Mouse (Mus musculus): ENCODE results near the gene Fcrla. TPM values are rescaled to one million over a fixed set of nuclear protein-coding genes. Genes with fewer than 3 reads are reported as not detected.

Gene Fcrla
- total RNA-seq, 1 experiment: not detected

- H3K9me3 ChIP-seq (ENCODE audit: control insufficient read depth, insufficient read depth, low read depth, low read length): no peaks in the 10 kb centered on the region
- TF ChIP-seq MAFK (IDR thresholded peaks at IDR 0.05; ENCODE audit: insufficient read depth, low read depth, low read length) (no peak), CHD2 (IDR thresholded peaks at IDR 0.05; ENCODE audit: low read depth, low read length) (no peak), ZNF384 (IDR thresholded peaks at IDR 0.05; ENCODE audit: low read depth, low read length) (no peak), ZC3H11A (IDR thresholded peaks at IDR 0.05; ENCODE audit: borderline replicate concordance, low read depth, low read length) (no peak), HCFC1 (IDR thresholded peaks at IDR 0.05; ENCODE audit: borderline replicate concordance, insufficient read depth, low read length) (no peak)
- no peak overlapping the region for H3K27ac ChIP-seq (ENCODE audit: insufficient read depth, low read depth, low read length, poor library complexity, severe bottlenecking)
- H3K36me3 ChIP-seq (ENCODE audit: control insufficient read depth, insufficient read depth, low read length, poor library complexity, severe bottlenecking): no peaks in the 10 kb centered on the region
- no peak for DNase-seq (ENCODE audit: low read depth, low spot score)
- in situ Hi-C loops (cut with MboI; ENCODE audit: low sequenced_read_pairs in 2 of 2, unreplicated experiment in 2 of 2): no loop called here
- no peak overlapping the region; the same call in 1 of the 2 replicates for H3K9ac ChIP-seq (ENCODE audit: insufficient read depth, low read depth, low read length, poor library complexity, severe bottlenecking)
- H3K4me1 ChIP-seq (ENCODE audit: control insufficient read depth in 2 of 2, insufficient read depth in 2 of 2, low read length in 2 of 2, poor library complexity in 1 of 2): peaks cover 2 to 4% of the 10 kb centered on the region in 2 experiments; a peak in 1 of 4 replicates
- peak overlapping the region; percentile 61 to 68; a peak in 3 of 4 replicates for H3K4me3 ChIP-seq (ENCODE audit: insufficient read depth in 1 of 2, low read depth in 1 of 2, low read length in 2 of 2, poor library complexity in 1 of 2, severe bottlenecking in 1 of 2)
Observed at GRCm38 (mm10) chr1:170907111-170907455, 20.3 kb downstream of the Fcrla start.

- Histone ChIP-seq H3K4me3 (ENCODE audit: insufficient read depth in 1 of 2, low read depth in 1 of 2, low read length in 2 of 2, poor library complexity in 1 of 2, severe bottlenecking in 1 of 2) (no peak overlapping the region), H3K36me3 (ENCODE audit: control insufficient read depth, insufficient read depth, low read length, poor library complexity, severe bottlenecking) (no peaks in the 10 kb centered on the region), H3K9me3 (ENCODE audit: control insufficient read depth, insufficient read depth, low read depth, low read length) (no peaks in the 10 kb centered on the region), H3K27ac (ENCODE audit: insufficient read depth, low read depth, low read length, poor library complexity, severe bottlenecking) (no peak overlapping the region), H3K4me1 (ENCODE audit: control insufficient read depth in 2 of 2, insufficient read depth in 2 of 2, low read length in 2 of 2, poor library complexity in 1 of 2) (peaks cover 2 to 3% of the 10 kb centered on the region in 2 experiments; a peak in 1 of 4 replicates), H3K9ac (ENCODE audit: insufficient read depth, low read depth, low read length, poor library complexity, severe bottlenecking) (no peak overlapping the region)
- in situ Hi-C loops (cut with MboI; ENCODE audit: low sequenced_read_pairs in 2 of 2, unreplicated experiment in 2 of 2): no loop called here
- no peak for TF ChIP-seq ZC3H11A (IDR thresholded peaks at IDR 0.05; ENCODE audit: borderline replicate concordance, low read depth, low read length)
- TF ChIP-seq CHD2 (IDR thresholded peaks at IDR 0.05; ENCODE audit: low read depth, low read length): no peak
- DNase-seq (ENCODE audit: low read depth, low spot score): no peak
Observed at GRCm38 (mm10) chr1:170903485-170903884, 23.9 kb downstream of the Fcrla start.

- peak; percentile 64; the same call in 1 of the 2 replicates for TF ChIP-seq ZC3H11A (IDR thresholded peaks at IDR 0.05; ENCODE audit: borderline replicate concordance, low read depth, low read length)
- TF ChIP-seq CHD2 (IDR thresholded peaks at IDR 0.05; ENCODE audit: low read depth, low read length): no peak
- TF ChIP-seq HCFC1 (IDR thresholded peaks at IDR 0.05; ENCODE audit: borderline replicate concordance, insufficient read depth, low read length): no peak
- TF ChIP-seq MAFK (IDR thresholded peaks at IDR 0.05; ENCODE audit: insufficient read depth, low read depth, low read length): no peak
- no peaks in the 10 kb centered on the region for H3K36me3 ChIP-seq (ENCODE audit: control insufficient read depth, insufficient read depth, low read length, poor library complexity, severe bottlenecking)
- in situ Hi-C loops (cut with MboI; ENCODE audit: low sequenced_read_pairs in 2 of 2, unreplicated experiment in 2 of 2): no loop called here
- peak; percentile 89 for DNase-seq (ENCODE audit: low read depth, low spot score)
- peaks cover 0 to 7% of the 10 kb centered on the region in 2 experiments; a peak in 1 of 4 replicates for H3K4me1 ChIP-seq (ENCODE audit: control insufficient read depth in 2 of 2, insufficient read depth in 2 of 2, low read length in 2 of 2, poor library complexity in 1 of 2)
- H3K9ac ChIP-seq (ENCODE audit: insufficient read depth, low read depth, low read length, poor library complexity, severe bottlenecking): peak overlapping the region; percentile 4; the same call in 1 of the 2 replicates
- H3K27ac ChIP-seq (ENCODE audit: insufficient read depth, low read depth, low read length, poor library complexity, severe bottlenecking): no peak overlapping the region
- no peaks in the 10 kb centered on the region for H3K9me3 ChIP-seq (ENCODE audit: control insufficient read depth, insufficient read depth, low read depth, low read length)
- no peak overlapping the region for H3K4me3 ChIP-seq (ENCODE audit: insufficient read depth in 1 of 2, low read depth in 1 of 2, low read length in 2 of 2, poor library complexity in 1 of 2, severe bottlenecking in 1 of 2)
Observed at GRCm38 (mm10) chr1:170901536-170902238, 25.7 kb downstream of the Fcrla start.

- DNase-seq (ENCODE audit: low read depth, low spot score): no peak
- H3K4me3 ChIP-seq (ENCODE audit: insufficient read depth in 1 of 2, low read depth in 1 of 2, low read length in 2 of 2, poor library complexity in 1 of 2, severe bottlenecking in 1 of 2): no peak overlapping the region
- no peaks in the 10 kb centered on the region for H3K9me3 ChIP-seq (ENCODE audit: control insufficient read depth, insufficient read depth, low read depth, low read length)
- H3K27ac ChIP-seq (ENCODE audit: insufficient read depth, low read depth, low read length, poor library complexity, severe bottlenecking): no peak overlapping the region
- peaks cover 0 to 8% of the 10 kb centered on the region in 2 experiments; a peak in 2 of 4 replicates for H3K4me1 ChIP-seq (ENCODE audit: control insufficient read depth in 2 of 2, insufficient read depth in 2 of 2, low read length in 2 of 2, poor library complexity in 1 of 2)
- no peak overlapping the region for H3K9ac ChIP-seq (ENCODE audit: insufficient read depth, low read depth, low read length, poor library complexity, severe bottlenecking)
- in situ Hi-C loops (cut with MboI; ENCODE audit: low sequenced_read_pairs in 2 of 2, unreplicated experiment in 2 of 2): no loop called here
- TF ChIP-seq ZC3H11A (IDR thresholded peaks at IDR 0.05; ENCODE audit: borderline replicate concordance, low read depth, low read length) (no peak), MAFK (IDR thresholded peaks at IDR 0.05; ENCODE audit: insufficient read depth, low read depth, low read length) (no peak), HCFC1 (IDR thresholded peaks at IDR 0.05; ENCODE audit: borderline replicate concordance, insufficient read depth, low read length) (no peak), CHD2 (IDR thresholded peaks at IDR 0.05; ENCODE audit: low read depth, low read length) (no peak), ZNF384 (IDR thresholded peaks at IDR 0.05; ENCODE audit: low read depth, low read length) (no peak)
- no peaks in the 10 kb centered on the region for H3K36me3 ChIP-seq (ENCODE audit: control insufficient read depth, insufficient read depth, low read length, poor library complexity, severe bottlenecking)
Observed at GRCm38 (mm10) chr1:170900799-170901467, 26.4 kb downstream of the Fcrla start.

Measured in ES-E14 (cell line).